Mouse (Mus musculus): ENCODE data around the gene Ptcd2.
A peak's percentile ranks its signal among the peaks of the same experiment; 100 is the strongest.

Ptcd2 gene

GRCm38 (mm10) chr13:99344599-99345575 is at the start of gene Ptcd2, which contains the start of gene Mrps27:
TSS of gene Ptcd2 (minus strand) at chr13:99344705.
TSS of gene Mrps27 (plus strand) at chr13:99344786.
- peak; percentile 99 for DNase-seq

- no peak for DNase-seq
Measured at GRCm38 (mm10) chr13:99393128-99393527, 48.6 kb upstream of the Ptcd2 start.

GRCm38 (mm10) chr13:99391417-99391816 is 46.9 kb upstream of the Ptcd2 start:
- DNase-seq: no peak

- no peak for DNase-seq
Measured at GRCm38 (mm10) chr13:99387901-99388811, 43.7 kb upstream of the Ptcd2 start.

GRCm38 (mm10) chr13:99386341-99386740 is 41.8 kb upstream of the Ptcd2 start:
- DNase-seq: no peak

GRCm38 (mm10) chr13:99385911-99386310 is 41.4 kb upstream of the Ptcd2 start:
- no peak for DNase-seq

- no peak for DNase-seq
Measured at GRCm38 (mm10) chr13:99384555-99385203, 40.2 kb upstream of the Ptcd2 start.

GRCm38 (mm10) chr13:99382373-99382772 is 37.9 kb upstream of the Ptcd2 start:
- no peak for DNase-seq

- DNase-seq: no peak
Measured at GRCm38 (mm10) chr13:99378223-99378622, 33.7 kb upstream of the Ptcd2 start.

- DNase-seq: no peak
Measured at GRCm38 (mm10) chr13:99377055-99377454, 32.5 kb upstream of the Ptcd2 start.

GRCm38 (mm10) chr13:99375550-99375949 is 31.0 kb upstream of the Ptcd2 start:
- DNase-seq: peak; percentile 73

GRCm38 (mm10) chr13:99374191-99374590 is 29.7 kb upstream of the Ptcd2 start:
- DNase-seq: no peak

GRCm38 (mm10) chr13:99373684-99374083 is 29.2 kb upstream of the Ptcd2 start:
- DNase-seq: no peak

GRCm38 (mm10) chr13:99371285-99371684 is 26.8 kb upstream of the Ptcd2 start:
- no peak for DNase-seq

GRCm38 (mm10) chr13:99369103-99369502 is 24.6 kb upstream of the Ptcd2 start:
- no peak for DNase-seq

GRCm38 (mm10) chr13:99367554-99368174 is 23.2 kb upstream of the Ptcd2 start:
- no peak for DNase-seq

- no peak for DNase-seq
Measured at GRCm38 (mm10) chr13:99366422-99367175, 22.1 kb upstream of the Ptcd2 start.

- DNase-seq: no peak
Measured at GRCm38 (mm10) chr13:99363866-99364265, 19.4 kb upstream of the Ptcd2 start.

GRCm38 (mm10) chr13:99358921-99359320 is 14.4 kb upstream of the Ptcd2 start:
- DNase-seq: no peak

GRCm38 (mm10) chr13:99356428-99357265 is 12.1 kb upstream of the Ptcd2 start:
- DNase-seq: no peak

- no peak for DNase-seq
Measured at GRCm38 (mm10) chr13:99355861-99356260, 11.4 kb upstream of the Ptcd2 start.
